8 mouse cellular contexts compared by ENCODE assay signal in the genomic region with DNA sequence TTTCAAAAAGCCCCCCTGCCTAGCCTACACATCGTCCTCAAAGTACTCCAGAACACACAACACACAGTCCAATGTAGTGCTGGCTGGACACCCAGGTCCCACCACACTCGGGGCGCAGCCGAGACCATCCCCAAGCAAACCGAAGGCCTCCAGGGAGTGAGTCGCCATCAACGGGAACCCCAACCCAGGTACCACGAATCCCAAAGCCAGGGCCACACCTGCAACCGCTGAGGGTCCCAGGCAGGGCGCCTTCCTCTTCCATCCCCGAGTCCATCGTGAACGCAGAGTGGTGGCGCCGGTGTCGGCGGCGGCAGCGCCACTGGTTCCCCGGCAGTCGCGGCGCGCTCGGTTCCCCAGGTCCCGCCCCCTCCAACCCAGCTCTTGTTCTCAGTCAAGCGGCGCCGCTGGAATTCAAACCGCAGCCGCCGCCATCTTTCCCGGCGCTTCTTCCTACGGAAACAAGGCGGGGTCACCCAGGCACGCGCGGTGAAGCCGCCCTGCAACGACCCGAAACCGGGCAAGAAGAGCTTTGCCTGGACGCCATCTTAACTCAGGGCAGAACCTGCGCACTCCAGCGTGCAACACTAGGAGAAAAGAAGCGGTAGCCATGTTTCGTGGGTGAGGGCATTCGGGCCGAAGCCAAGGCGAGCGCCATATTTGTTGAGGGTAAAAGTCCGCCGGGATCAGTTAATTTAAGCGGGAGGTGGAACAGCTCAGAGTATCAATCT. TPM values are rescaled to one million over a fixed set of nuclear protein-coding genes. Genes with fewer than 3 reads are reported as not detected.
DNase-seq lines count a peak whose midpoint lies in the region; ATAC-seq and TF ChIP-seq lines count a peak whose summit lies in the region.

A gene (minus strand): TSS at position 450 of the 728 bp plus-strand sequence.

- H3K4me3 ChIP-seq in forebrain, embryonic 10.5 days: peak within 1 kb of the TSS; percentile 69
- H3K4me3 ChIP-seq in heart, embryonic 15.5 days: peak within 1 kb of the TSS; percentile 85
- peak within 1 kb of the TSS; percentile 62 to 73 for H3K4me3 ChIP-seq in liver, embryonic 14.5 days (ENCODE audit: insufficient read depth in 1 of 2, low read depth in 2 of 2, low read length in 2 of 2)
- H3K4me3 ChIP-seq in neural tube, embryonic 11.5 days (ENCODE audit: low read depth, low read length): peak within 1 kb of the TSS; percentile 79
- peak within 1 kb of the TSS; percentile 83 for H3K4me3 ChIP-seq in stomach, postnatal 0 days (ENCODE audit: low read depth, low read length)

- no peaks in the 10 kb centered on the region for H3K27me3 ChIP-seq in forebrain, embryonic 10.5 days (ENCODE audit: poor library complexity, severe bottlenecking)
- H3K27me3 ChIP-seq in heart, embryonic 15.5 days: no peaks in the 10 kb centered on the region
- no peaks in the 10 kb centered on the region; the same call in 1 of the 2 replicates for H3K27me3 ChIP-seq in liver, embryonic 14.5 days (ENCODE audit: control insufficient read depth, insufficient read depth, low read length)
- no peaks in the 10 kb centered on the region for H3K27me3 ChIP-seq in neural tube, embryonic 11.5 days (ENCODE audit: control insufficient read depth, insufficient read depth, low read length)
- H3K27me3 ChIP-seq in stomach, postnatal 0 days (ENCODE audit: control insufficient read depth, insufficient read depth, low read length): no peaks in the 10 kb centered on the region

- WGBS in forebrain, embryonic 10.5 days: under 1% methylated on average over 55 of the region's 55 CpGs
- WGBS in heart, embryonic 15.5 days: under 1% methylated on average over 55 of the region's 55 CpGs
- under 1% methylated on average over 55 of the region's 55 CpGs for WGBS in liver, embryonic 14.5 days (ENCODE audit: insufficient replicate concordance)
- under 1% methylated on average over 55 of the region's 55 CpGs for WGBS in neural tube, embryonic 11.5 days
- WGBS in stomach, postnatal 0 days: 1% methylated on average over 54 of the region's 55 CpGs

- TF ChIP-seq EP300 in liver, embryonic 14.5 days (IDR thresholded peaks at IDR 0.05; ENCODE audit: low read depth): no peak
- no peak for TF ChIP-seq EP300 in stomach, postnatal 0 days (optimal IDR thresholded peaks at IDR 0.05)

- peak within 1 kb of the TSS; percentile 74 for H3K9ac ChIP-seq in heart, embryonic 15.5 days
- peak within 1 kb of the TSS; percentile 62 for H3K9ac ChIP-seq in liver, embryonic 14.5 days (replicated peaks)
- H3K9ac ChIP-seq in neural tube, embryonic 11.5 days (ENCODE audit: low read length): peak within 1 kb of the TSS; percentile 86
- H3K9ac ChIP-seq in stomach, postnatal 0 days (ENCODE audit: low read length): peak within 1 kb of the TSS; percentile 79

- peak; percentile 99 for ATAC-seq in heart, embryonic 15.5 days (replicated peaks; ENCODE audit: insufficient number of reproducible peaks, insufficient read depth, low FRiP score, low read depth)
- peak; percentile 99 for ATAC-seq in liver, embryonic 14.5 days (ENCODE audit: insufficient read depth)
- ATAC-seq in neural tube, embryonic 11.5 days (ENCODE audit: insufficient read depth, low FRiP score, low TSS enrichment): peak; percentile 97
- ATAC-seq in stomach, postnatal 0 days (ENCODE audit: low FRiP score, low TSS enrichment): peak; percentile 100

- H3K4me1 ChIP-seq in forebrain, embryonic 10.5 days: peaks cover 57% of the 10 kb centered on the region
- peaks cover 9% of the 10 kb centered on the region for H3K4me1 ChIP-seq in heart, embryonic 15.5 days (replicated peaks)
- H3K4me1 ChIP-seq in liver, embryonic 14.5 days (replicated peaks; ENCODE audit: control insufficient read depth in 2 of 2, insufficient read depth in 2 of 2, low read length in 1 of 2): peaks cover 6% of the 10 kb centered on the region in 2 experiments; a peak in 2 of 4 replicates
- peaks cover 7% of the 10 kb centered on the region; the same call in 1 of the 2 replicates for H3K4me1 ChIP-seq in neural tube, embryonic 11.5 days (ENCODE audit: control insufficient read depth, insufficient read depth, low read length)
- H3K4me1 ChIP-seq in stomach, postnatal 0 days (replicated peaks; ENCODE audit: control insufficient read depth, insufficient read depth): no peaks in the 10 kb centered on the region

- peak within 1 kb of the TSS; percentile 94 for H3K27ac ChIP-seq in forebrain, embryonic 10.5 days
- H3K27ac ChIP-seq in heart, embryonic 15.5 days: peak within 1 kb of the TSS; percentile 74
- H3K27ac ChIP-seq in liver, embryonic 14.5 days: peak within 1 kb of the TSS; percentile 33
- peak within 1 kb of the TSS; percentile 64 for H3K27ac ChIP-seq in neural tube, embryonic 11.5 days (ENCODE audit: low read depth, low read length)
- no peak within 1 kb of the TSS; the same call in 1 of the 2 replicates for H3K27ac ChIP-seq in stomach, postnatal 0 days (replicated peaks)

- peak within 1 kb of the TSS; percentile 73 for H3K4me2 ChIP-seq in heart, embryonic 15.5 days
- peak within 1 kb of the TSS; percentile 70 for H3K4me2 ChIP-seq in liver, embryonic 14.5 days (ENCODE audit: low read depth)
- H3K4me2 ChIP-seq in neural tube, embryonic 11.5 days (ENCODE audit: low read depth): peak within 1 kb of the TSS; percentile 55
- peak within 1 kb of the TSS; percentile 69 for H3K4me2 ChIP-seq in stomach, postnatal 0 days (replicated peaks; ENCODE audit: low read depth)

- TF ChIP-seq CTCF in liver, embryonic 14.5 days (IDR thresholded peaks at IDR 0.05; ENCODE audit: low read depth): no peak; the same call in 1 of the 2 replicates
- TF ChIP-seq CTCF in stomach, postnatal 0 days (IDR thresholded peaks at IDR 0.05; ENCODE audit: low read depth): no peak

- H3K9me3 ChIP-seq in forebrain, embryonic 10.5 days: no peaks in the 10 kb centered on the region
- no peaks in the 10 kb centered on the region for H3K9me3 ChIP-seq in heart, embryonic 15.5 days (replicated peaks)
- H3K9me3 ChIP-seq in liver, embryonic 14.5 days (ENCODE audit: control insufficient read depth, low read length): no peaks in the 10 kb centered on the region
- H3K9me3 ChIP-seq in neural tube, embryonic 11.5 days (ENCODE audit: control insufficient read depth, low read length): no peaks in the 10 kb centered on the region
- H3K9me3 ChIP-seq in stomach, postnatal 0 days (ENCODE audit: control insufficient read depth, low read length): no peaks in the 10 kb centered on the region

- peak; percentile 92 to 93 for DNase-seq in CD8-positive naive resting alpha-beta T cell, adult 2 months (ENCODE audit: low read depth in 2 of 2, low spot score in 2 of 2)
- peak; percentile 90 for DNase-seq in c-Kit-positive CD71-negative TER-119-negative erythroid progenitor cells, embryonic 14.5 days (ENCODE audit: low read depth)
- peak; percentile 96 for DNase-seq in forebrain, embryonic 10.5 days (ENCODE audit: extremely low spot score, low spot score)
- DNase-seq in kidney, postnatal 25 days: peak; percentile 96 to 98
- DNase-seq in liver, embryonic 14.5 days (ENCODE audit: low read depth in 3 of 3, low spot score in 3 of 3): peak; percentile 94 to 95 (median 95)
- peak; percentile 97 for DNase-seq in neural tube, embryonic 11.5 days (ENCODE audit: low spot score)
- peak; percentile 97 for DNase-seq in stomach, postnatal 0 days (ENCODE audit: low spot score)

- H3K36me3 ChIP-seq in forebrain, embryonic 10.5 days (replicated peaks): peaks cover 10% of the 10 kb centered on the region
- H3K36me3 ChIP-seq in heart, embryonic 15.5 days: no peaks in the 10 kb centered on the region
- no peaks in the 10 kb centered on the region for H3K36me3 ChIP-seq in liver, embryonic 14.5 days (replicated peaks; ENCODE audit: control insufficient read depth, insufficient read depth, low read depth)
- no peaks in the 10 kb centered on the region for H3K36me3 ChIP-seq in neural tube, embryonic 11.5 days (ENCODE audit: control insufficient read depth, insufficient read depth, low read length)
- no peaks in the 10 kb centered on the region for H3K36me3 ChIP-seq in stomach, postnatal 0 days (ENCODE audit: control insufficient read depth, insufficient read depth, low read length)

RNA-seq across cellular contexts. Expression of the gene that starts here (rescaled TPM):
- 25.1 and 25.6 TPM in 2 replicates for polyA plus RNA-seq in forebrain, embryonic 10.5 days (2016; fragmentation: Nextera tagmentation; extraction: Ambion mirVana)
- 7.2 and 10.9 TPM in 2 replicates for polyA plus RNA-seq in heart, embryonic 15.5 days (2015; fragmentation: Nextera tagmentation; extraction: Ambion mirVana)
- polyA plus RNA-seq in liver, embryonic 14.5 days (2012; rRNA removed): 2.8 and 4.8 TPM in 2 replicates
- polyA plus RNA-seq in liver, embryonic 14.5 days (2014; fragmentation: Nextera tagmentation; extraction: Ambion mirVana): 5.3 and 5.9 TPM in 2 replicates
- 19.0 and 24.9 TPM in 2 replicates for polyA plus RNA-seq in neural tube, embryonic 11.5 days (2014; fragmentation: Nextera tagmentation; extraction: Ambion mirVana)
- 3.4 and 5.1 TPM in 2 replicates for polyA plus RNA-seq in stomach, postnatal 0 days (2015; fragmentation: Nextera tagmentation; extraction: Ambion mirVana)
